In genomic region chr12:77000705-77001284, GRCm38 (mm10) we compare ENCODE assay signal across 8 mouse cellular contexts. TPM values are rescaled to one million over a fixed set of nuclear protein-coding genes. Genes with fewer than 3 reads are reported as not detected.
DNase-seq lines count a peak whose midpoint lies in the region; ATAC-seq and TF ChIP-seq lines count a peak whose summit lies in the region.

No protein-coding gene starts in this region.

- H3K27me3 ChIP-seq in C2C12 (ENCODE audit: control insufficient read depth, insufficient read depth, insufficient read length): no peaks in the 10 kb centered on the region
- H3K27me3 ChIP-seq in forebrain, embryonic 14.5 days (replicated peaks; ENCODE audit: control insufficient read depth, insufficient read depth, low read length): no peaks in the 10 kb centered on the region
- no peaks in the 10 kb centered on the region for H3K27me3 ChIP-seq in lung, embryonic 16.5 days (ENCODE audit: control insufficient read depth, insufficient read depth, low read depth, low read length)

- H3K4me2 ChIP-seq in forebrain, embryonic 14.5 days (ENCODE audit: low read length): no peak overlapping the region
- H3K4me2 ChIP-seq in lung, embryonic 16.5 days (ENCODE audit: low read depth, low read length): no peak overlapping the region

- no peaks in the 10 kb centered on the region for H3K79me3 ChIP-seq in C2C12 (ENCODE audit: low read depth)

- H3K9ac ChIP-seq in forebrain, embryonic 14.5 days (ENCODE audit: low read length): no peak overlapping the region
- H3K9ac ChIP-seq in lung, embryonic 16.5 days (ENCODE audit: low read length): no peak overlapping the region

- 10% methylated on average over 6 of the region's 6 CpGs for WGBS in forebrain, embryonic 14.5 days
- 12% methylated on average over 6 of the region's 6 CpGs for WGBS in lung, embryonic 16.5 days

- H3K4me1 ChIP-seq in forebrain, embryonic 14.5 days (ENCODE audit: control insufficient read depth, insufficient read depth, low read length): 0 out of 2 replicates have a peak, but pooled peaks cover 4% of the 10 kb centered on the region
- no peaks in the 10 kb centered on the region for H3K4me1 ChIP-seq in lung, embryonic 16.5 days (replicated peaks; ENCODE audit: control insufficient read depth, insufficient read depth, low read length)

- no peaks in the 10 kb centered on the region for H3K9me3 ChIP-seq in forebrain, embryonic 14.5 days (replicated peaks; ENCODE audit: control insufficient read depth, low read length)
- no peaks in the 10 kb centered on the region for H3K9me3 ChIP-seq in lung, embryonic 16.5 days (ENCODE audit: control insufficient read depth, low read length)

- ATAC-seq in forebrain, embryonic 14.5 days: peak; percentile 66
- ATAC-seq in lung, embryonic 16.5 days (ENCODE audit: low read depth): peak; percentile 84

- DNase-seq in brain, adult 2 months (ENCODE audit: low read depth, low spot score): peak; percentile 84
- DNase-seq in forebrain, embryonic 14.5 days (ENCODE audit: low spot score): peak; percentile 76
- DNase-seq in kidney, adult 11 months: peak; percentile 41
- DNase-seq in retina, postnatal 1 day: peak; percentile 81
- DNase-seq in thymus, postnatal 25 days: no peak
- DNase-seq in left cerebral cortex, adult 2 months (ENCODE audit: extremely low spot score in 1 of 2, low spot score in 2 of 2): no peak

- H3K27ac ChIP-seq in forebrain, embryonic 14.5 days (ENCODE audit: low read depth, low read length): no peak overlapping the region
- no peak overlapping the region for H3K27ac ChIP-seq in lung, embryonic 16.5 days (ENCODE audit: low read length)
- H3K27ac ChIP-seq in left cerebral cortex, adult 2 months: no peak overlapping the region

- H3K79me2 ChIP-seq in C2C12 (ENCODE audit: control insufficient read depth, insufficient read depth): no peaks in the 10 kb centered on the region

- H3K4me3 ChIP-seq in C2C12 (ENCODE audit: insufficient read depth, poor library complexity, severe bottlenecking): no peak overlapping the region
- no peak overlapping the region for H3K4me3 ChIP-seq in forebrain, embryonic 14.5 days (ENCODE audit: low read depth, low read length)
- H3K4me3 ChIP-seq in lung, embryonic 16.5 days (ENCODE audit: low read length): no peak overlapping the region
- H3K4me3 ChIP-seq in left cerebral cortex, adult 2 months: no peak overlapping the region

- H3ac ChIP-seq in C2C12 (ENCODE audit: control insufficient read depth, insufficient read length, low read depth): no peak overlapping the region

- intact Hi-C loops in left cerebral cortex, adult 2 months (cut with DNase I): loop anchor here (1.0 to 10.0 kb wide), 4 partner anchors 354 to 784 kb away; no protein-coding TSS in a partner anchor

- no peak for TF ChIP-seq CTCF in C2C12 (IDR thresholded peaks at IDR 0.05; ENCODE audit: control insufficient read depth, insufficient read depth, insufficient read length)
- no peak; the same call in 1 of the 2 replicates for TF ChIP-seq CTCF in left cerebral cortex, adult 2 months (IDR thresholded peaks at IDR 0.05)

- no peaks in the 10 kb centered on the region for H3K36me3 ChIP-seq in C2C12 (ENCODE audit: control insufficient read depth, insufficient read depth)
- H3K36me3 ChIP-seq in forebrain, embryonic 14.5 days (ENCODE audit: control insufficient read depth, insufficient read depth, low read length): no peaks in the 10 kb centered on the region
- no peaks in the 10 kb centered on the region for H3K36me3 ChIP-seq in lung, embryonic 16.5 days (ENCODE audit: control insufficient read depth, insufficient read depth, low read length)

TF ChIP-seq in C2C12, 6 proteins besides CTCF, POLR2A, EP300 and RAD21:
- TF ChIP-seq MYOG (IDR thresholded peaks at IDR 0.05; ENCODE audit: control insufficient read depth, extremely low read depth, insufficient read length): no peak
- no peak for TF ChIP-seq USF1 (IDR thresholded peaks at IDR 0.05; ENCODE audit: low read depth)
- TF ChIP-seq FOSL1 (IDR thresholded peaks at IDR 0.05; ENCODE audit: insufficient read depth, low read length, poor library complexity, severe bottlenecking): no peak
- peak; percentile 72 for TF ChIP-seq MYOD1 (IDR thresholded peaks at IDR 0.05; ENCODE audit: control insufficient read depth, insufficient read length, low read depth)

RNA-seq across cellular contexts. Expression of gene Max, which starts 38.8 kb away (rescaled TPM):
- 52.9 TPM for polyA plus RNA-seq in C2C12 (2012; fragmentation: generic; extraction: Trizol)
- polyA plus RNA-seq in forebrain, embryonic 14.5 days (2014; fragmentation: Nextera tagmentation; extraction: Ambion mirVana): 105 and 109 TPM in 2 replicates
- polyA plus RNA-seq in lung, embryonic 16.5 days (2015; fragmentation: Nextera tagmentation; extraction: Ambion mirVana): 13.1 and 13.5 TPM in 2 replicates
- total RNA-seq in left cerebral cortex, adult 2 months (2021): 10 to 100 TPM; 79.3 to 81.0 TPM

Comparison
In these comparisons a context has a peak if more than half of its experiments do, and no peak if none do; other contexts are left out.
1. DNase-seq: peak in brain, adult 2 months (single experiment), forebrain, embryonic 14.5 days (single experiment), kidney, adult 11 months (single experiment) and retina, postnatal 1 day (single experiment); none in thymus, postnatal 25 days (single experiment) and left cerebral cortex, adult 2 months (0 of 2).